Mouse (Mus musculus) liver, postnatal 0 days (tissue): ENCODE measurements at regions not wholly inside any gene's neighbourhood (a gene's known extent, or its start where the extent isn't known, plus 50 kb on each side); places are given as distances from the start of the nearest gene placed in this dataset.

Source experiments
- CTCF ChIP-seq: sonication (generic); IDR thresholded peaks from 2 replicates; pipeline ENCODE4 v1.5.1; 2016; ENCODE audit warnings: antibody characterized with exemption, low read depth
- EP300 ChIP-seq: IDR thresholded peaks from 2 replicates; pipeline ENCODE4 v1.6.1; 2016; ENCODE audit warnings: antibody characterized with exemption, low read depth, mild to moderate bottlenecking

DNA sequence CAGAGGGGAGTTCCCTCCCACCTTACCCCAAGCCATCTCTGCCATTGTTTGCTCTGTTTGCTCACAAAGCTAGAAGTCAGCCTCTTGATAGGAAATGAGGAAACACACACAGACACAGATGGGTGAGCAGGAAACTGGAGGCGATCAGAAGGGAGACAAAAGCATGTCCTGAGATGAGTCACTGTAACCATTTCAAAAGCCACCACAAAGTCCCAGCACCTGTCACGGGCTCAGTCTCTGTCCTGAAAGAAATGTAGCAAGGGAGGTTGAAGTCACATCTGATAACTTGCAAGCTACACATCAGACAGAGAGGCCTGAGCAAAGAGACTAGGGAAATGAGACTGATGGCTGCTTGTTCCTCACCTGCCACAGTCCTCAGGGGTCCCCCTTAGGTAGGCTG is 89.6 kb upstream of the Egln3 start:
- TF ChIP-seq CTCF, result no peak
- no peak for TF ChIP-seq EP300
